Mouse (Mus musculus) 416B (cell line): ENCODE measurements at regions not wholly inside any gene's neighbourhood (a gene's known extent, or its start where the extent isn't known, plus 50 kb on each side); places are given as distances from the start of the nearest gene placed in this dataset.

Experiments
- DNase-seq: peaks from one replicate; pipeline ENCODE4 v3.0.0; 2011; ENCODE audit warnings: low read depth

GRCm38 (mm10) chr13:40794190-40794589 is 56.0 kb upstream of the Tfap2a start:
- DNase-seq = no peak

DNA sequence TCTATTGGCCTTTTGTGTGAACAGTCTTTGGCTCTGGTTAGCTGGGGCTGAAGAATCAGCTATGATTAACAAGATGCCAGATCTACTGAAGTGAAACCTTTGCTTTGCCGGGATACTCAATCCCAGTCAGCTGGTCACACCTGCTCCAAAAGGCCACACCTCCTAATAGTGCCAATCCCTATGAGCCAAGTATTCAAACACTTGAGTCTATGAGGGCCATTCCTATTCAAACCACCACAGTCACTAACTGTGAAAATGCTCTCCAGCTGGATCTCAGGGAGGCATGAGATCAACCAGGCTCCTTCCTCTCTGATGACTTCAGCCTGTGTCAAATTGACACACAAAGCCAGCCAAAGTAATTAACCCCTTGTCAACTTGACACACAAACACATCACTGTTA is 54.8 kb upstream of the Tfap2a start:
- DNase-seq = no peak

GRCm38 (mm10) chr13:40788225-40788624 is 50.0 kb upstream of the Tfap2a start:
- DNase-seq = peak; percentile 98
